Mouse (Mus musculus) CH12.LX (cell line): Measurements from ENCODE around the gene Ilvbl. TPM values are rescaled to one million over a fixed set of nuclear protein-coding genes. Genes with fewer than 3 reads are reported as not detected.
A peak's percentile ranks its signal among the peaks of the same experiment; 100 is the strongest.

Experiments used
- DNase-seq: peaks from one replicate; pipeline ENCODE4 v3.0.0-alpha.2; 2013; ENCODE audit errors: extremely low read depth
- H3K27ac ChIP-seq: 2 replicates; pipeline ENCODE4 v1.5.1; 2012; ENCODE audit warnings: low read depth, mild to moderate bottlenecking, control low read depth, moderate library complexity; ENCODE audit not compliant: insufficient read depth
- H3K27me3 ChIP-seq: replicated peaks from 2 replicates; pipeline ENCODE3; 2012; ENCODE audit warnings: inconsistent platforms
- H3K36me3 ChIP-seq, 2 experiments: replicated peaks in 1 of 2; 2 replicates each; pipeline versions ENCODE3 to v1.6.1; 2012; ENCODE audit warnings: inconsistent platforms in 1 of 2, low read length in 1 of 2, mild to moderate bottlenecking in 1 of 2, mixed read lengths in 1 of 2, moderate library complexity in 1 of 2; ENCODE audit not compliant: control insufficient read depth in 1 of 2, insufficient read depth in 1 of 2
- H3K4me1 ChIP-seq, 2 experiments: 2 replicates each; pipeline ENCODE4 v1.6.1; 2012; ENCODE audit warnings: inconsistent platforms in 1 of 2, moderate library complexity in 1 of 2; ENCODE audit not compliant: insufficient read depth in 2 of 2, control insufficient read depth in 1 of 2
- H3K4me2 ChIP-seq: 2 replicates; pipeline ENCODE4 v1.6.1; 2012; ENCODE audit warnings: low read depth, mild to moderate bottlenecking, control low read depth; ENCODE audit not compliant: poor library complexity, insufficient read depth, severe bottlenecking
- H3K4me3 ChIP-seq, 3 experiments: fragments of 150-350 bp in 1 of 3; sonication (generic) in 1 of 3; replicated peaks in 1 of 3; 2 replicates each; pipeline versions ENCODE3 to v1.5.1; 2011 to 2012; ENCODE audit warnings: low read depth in 2 of 3, low read length in 2 of 3, mild to moderate bottlenecking in 2 of 3, moderate library complexity in 2 of 3, control low read depth in 1 of 3, improper control_type of control experiment in 1 of 3, inconsistent platforms in 1 of 3, mixed read lengths in 1 of 3; ENCODE audit not compliant: poor library complexity in 1 of 3
- H3K79me2 ChIP-seq: replicated peaks from 2 replicates; pipeline ENCODE4 v1.6.1; 2012; ENCODE audit warnings: mild to moderate bottlenecking, moderate library complexity; ENCODE audit not compliant: control insufficient read depth, poor library complexity, insufficient read depth, severe bottlenecking; ENCODE audit errors: extremely low read depth
- H3K9ac ChIP-seq: 2 replicates; pipeline ENCODE4 v1.6.1; 2012; ENCODE audit warnings: low read depth, mild to moderate bottlenecking, control low read depth, moderate library complexity; ENCODE audit not compliant: insufficient read depth
- H3K9me3 ChIP-seq: replicated peaks from 2 replicates; pipeline ENCODE3; 2012; ENCODE audit warnings: low read length, inconsistent platforms, mixed read lengths
- BHLHE40 ChIP-seq: IDR thresholded peaks from 2 replicates; pipeline ENCODE4 v1.6.1; 2011; ENCODE audit warnings: mild to moderate bottlenecking, low read depth, low read length, improper control_type of control experiment
- CHD1 ChIP-seq: IDR thresholded peaks from 2 replicates; pipeline ENCODE4 v1.6.1; 2012; ENCODE audit warnings: low read depth, low read length, improper control_type of control experiment, inconsistent platforms
- CTCF ChIP-seq, 2 experiments: IDR thresholded peaks in 1 of 2; conservative IDR thresholded peaks in 1 of 2; 2 replicates each; pipeline ENCODE4 v1.5.1; 2011 to 2012; ENCODE audit warnings: low read depth in 2 of 2, low read length in 2 of 2, improper control_type of control experiment in 1 of 2, inconsistent platforms in 1 of 2, mild to moderate bottlenecking in 1 of 2, moderate library complexity in 1 of 2
- E2F4 ChIP-seq: IDR thresholded peaks from 2 replicates; pipeline ENCODE4 v1.6.1; 2011; ENCODE audit warnings: low read depth, low read length, improper control_type of control experiment; ENCODE audit not compliant: insufficient replicate concordance
- ELF1 ChIP-seq: IDR thresholded peaks from 2 replicates; pipeline ENCODE4 v1.6.1; 2014; ENCODE audit warnings: low read depth, mild to moderate bottlenecking, inconsistent platforms, low read length, improper control_type of control experiment
- EP300 ChIP-seq: IDR thresholded peaks from 2 replicates; pipeline ENCODE4 v1.6.1; 2011; ENCODE audit warnings: low read length, improper control_type of control experiment
- HCFC1 ChIP-seq: IDR thresholded peaks from 2 replicates; pipeline ENCODE4 v1.6.1; 2012; ENCODE audit warnings: low read depth, mild to moderate bottlenecking, inconsistent platforms, low read length, improper control_type of control experiment
- JUN ChIP-seq: IDR thresholded peaks from 2 replicates; pipeline ENCODE4 v1.6.1; 2011; ENCODE audit warnings: low read depth, mild to moderate bottlenecking, low read length, improper control_type of control experiment, moderate library complexity; ENCODE audit not compliant: insufficient read depth
- JUND ChIP-seq: conservative IDR thresholded peaks from 2 replicates; pipeline ENCODE4 v1.6.1; 2011; ENCODE audit warnings: low read depth, low read length, improper control_type of control experiment
- MXI1 ChIP-seq: IDR thresholded peaks from 2 replicates; pipeline ENCODE4 v1.6.1; 2011; ENCODE audit warnings: mild to moderate bottlenecking, low read depth, low read length, improper control_type of control experiment
- MYC ChIP-seq: IDR thresholded peaks from 2 replicates; pipeline ENCODE4 v1.6.1; 2011; ENCODE audit warnings: low read depth, mild to moderate bottlenecking, improper control_type of control experiment, low read length
- NELFE ChIP-seq: IDR thresholded peaks from 2 replicates; pipeline ENCODE4 v1.6.1; 2011; ENCODE audit warnings: low read depth, low read length, improper control_type of control experiment
- RAD21 ChIP-seq: IDR thresholded peaks from 2 replicates; pipeline ENCODE4 v1.6.1; 2011; ENCODE audit warnings: low read depth, mild to moderate bottlenecking, low read length, improper control_type of control experiment, moderate library complexity
- SMC3 ChIP-seq: IDR thresholded peaks from 2 replicates; pipeline ENCODE4 v1.6.1; 2011; ENCODE audit warnings: low read depth, low read length, improper control_type of control experiment
- TBP ChIP-seq: conservative IDR thresholded peaks from 2 replicates; pipeline ENCODE4 v1.6.1; 2011; ENCODE audit warnings: low read depth, low read length, improper control_type of control experiment
- UBTF ChIP-seq: IDR thresholded peaks from 2 replicates; pipeline ENCODE4 v1.6.1; 2012; ENCODE audit warnings: low read depth, mild to moderate bottlenecking, inconsistent platforms, low read length, improper control_type of control experiment, moderate library complexity
- USF1 ChIP-seq: IDR thresholded peaks from 2 replicates; pipeline ENCODE4 v1.6.1; 2014; ENCODE audit warnings: low read depth, mild to moderate bottlenecking, inconsistent platforms, low read length, improper control_type of control experiment
- ZC3H11A ChIP-seq: IDR thresholded peaks from 2 replicates; pipeline ENCODE4 v1.6.1; 2012; ENCODE audit warnings: low read depth, mild to moderate bottlenecking, inconsistent platforms, low read length, improper control_type of control experiment
- ZMIZ1 ChIP-seq: IDR thresholded peaks from 2 replicates; pipeline ENCODE4 v1.6.1; 2012; ENCODE audit warnings: low read depth, mild to moderate bottlenecking, inconsistent platforms, low read length, improper control_type of control experiment
- ZNF384 ChIP-seq: IDR thresholded peaks from 2 replicates; pipeline ENCODE4 v1.6.1; 2012; ENCODE audit warnings: low read depth, low read length, improper control_type of control experiment, inconsistent platforms
- dilution Hi-C: fragments of 300-500 bp; cut with MboI; formaldehyde crosslinking; loops from 2 replicates; pipeline ENCODE4 v1.14.3; 2020; ENCODE audit warnings: low sequenced_read_pairs; ENCODE audit not compliant: extremely low pct_unique_long_range_greater_than_20kb, extremely low pct_ligation_motif_present
- in situ Hi-C: fragments of 300-500 bp; cut with MboI; formaldehyde crosslinking; loops from 3 replicates; pipeline ENCODE4 v1.14.3; 2019; ENCODE audit warnings: low sequenced_read_pairs, low pct_ligation_motif_present, low pct_unique_long_range_greater_than_20kb, mixed read lengths
- polyA plus RNA-seq: library from polyadenylated mRNA; unstranded; fragments of >175 nt; gene quantifications from 2 replicates; pipeline ENCODE4 v1.2.1, GENCODE M21; 2012; ENCODE audit warnings: low read depth; ENCODE audit not compliant: insufficient read length
- total RNA-seq, 2 experiments: library from RNA; depleted of rRNA; stranded (reverse); fragments of 300-350 nt in 1 of 2; fragments of >200 nt in 1 of 2; gene quantifications; 2 replicates each; pipeline ENCODE4 v1.2.3; 2012 to 2014

Ilvbl gene
- total and polyA plus RNA-seq, 3 experiments: 11.7 to 21.2 (median 20.5) TPM

DNA sequence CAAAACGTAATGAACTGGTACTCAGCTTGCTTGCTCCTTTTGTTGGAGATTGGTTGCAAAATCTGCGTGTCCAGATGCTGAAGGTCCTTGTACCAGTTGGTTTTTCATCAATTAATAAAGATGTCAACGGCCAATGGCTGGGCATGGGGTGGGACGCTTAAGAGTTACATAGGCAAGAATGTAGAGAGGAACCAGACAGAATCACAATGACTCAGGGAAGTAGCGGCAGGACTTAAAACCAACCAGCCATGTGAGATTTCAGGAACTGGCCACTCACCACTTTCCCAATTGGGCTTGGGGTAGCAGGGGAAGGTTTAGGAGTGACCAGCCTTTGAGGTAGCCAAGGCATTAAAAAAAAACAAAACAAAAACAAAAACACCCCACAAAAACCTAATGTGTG lies 25.7 kb downstream of the Ilvbl start:
- no peak for DNase-seq
- TF ChIP-seq EP300: no peak
- TF ChIP-seq ZMIZ1: no peak
- TF ChIP-seq ELF1: no peak
- TF ChIP-seq BHLHE40: no peak
- no peak for TF ChIP-seq RAD21
- TF ChIP-seq ZC3H11A: no peak
- TF ChIP-seq UBTF: no peak
- no peak for TF ChIP-seq JUN
- TF ChIP-seq NELFE: no peak
- TF ChIP-seq HCFC1: no peak
- no peak for TF ChIP-seq JUND

DNA sequence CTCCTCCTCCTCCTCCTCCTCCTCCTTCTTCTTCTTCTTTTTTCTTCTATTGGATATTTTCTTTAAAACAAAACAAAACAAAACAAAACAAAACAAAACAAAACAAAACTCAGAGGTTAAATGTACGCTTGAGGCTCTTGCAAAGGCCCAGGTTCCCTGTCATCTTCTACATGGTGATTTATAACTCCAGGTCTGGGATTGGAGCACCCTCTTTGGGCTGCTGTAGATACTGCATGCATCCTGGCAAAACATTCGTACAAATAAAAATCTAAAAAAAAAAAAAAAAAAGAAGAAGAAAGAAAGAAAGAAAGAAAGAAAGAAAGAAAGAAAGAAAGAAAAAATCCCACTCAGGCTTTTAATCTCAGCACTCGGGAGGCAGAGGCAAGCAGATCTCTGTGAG lies 30.9 kb downstream of the Ilvbl start:
- H3K9ac ChIP-seq: no peak overlapping the region
- in situ Hi-C loops (no loop called here), dilution Hi-C loops (no loop called here)
- H3K4me3 ChIP-seq: no peak overlapping the region
- TF ChIP-seq SMC3 (peak; percentile 41), USF1 (no peak), CHD1 (no peak), ZNF384 (peak; percentile 85), MYC (no peak), MXI1 (no peak), TBP (no peak), E2F4 (no peak), RAD21 (peak; percentile 71), CTCF (conservative IDR thresholded peaks at IDR 0.05 in 1 of 2, IDR thresholded peaks at IDR 0.05 in 1 of 2; ENCODE audit: low read depth in 2 of 2, low read length in 2 of 2) (peak in 1 of 2 experiments; percentile 75; a peak in 2 of 4 replicates)
- H3K27me3 ChIP-seq: peaks cover 39% of the 10 kb centered on the region
- H3K36me3 ChIP-seq: no peaks in the 10 kb centered on the region
- no peak overlapping the region for H3K4me2 ChIP-seq
- H3K79me2 ChIP-seq: no peaks in the 10 kb centered on the region
- no peak overlapping the region for H3K27ac ChIP-seq
- no peaks in the 10 kb centered on the region for H3K9me3 ChIP-seq
- no peaks in the 10 kb centered on the region for H3K4me1 ChIP-seq
- DNase-seq: peak; percentile 35

More for the DNA sequence above, 25.7 kb downstream of the Ilvbl start:
- H3K27ac ChIP-seq: no peak overlapping the region
- H3K9me3 ChIP-seq: no peaks in the 10 kb centered on the region
- H3K4me1 ChIP-seq: 0 out of 4 replicates have a peak, but pooled peaks cover 0 to 3% of the 10 kb centered on the region in 2 experiments
- H3K27me3 ChIP-seq: peaks cover 53% of the 10 kb centered on the region
- H3K79me2 ChIP-seq: no peaks in the 10 kb centered on the region
- peak overlapping the region; percentile 56; the same call in 1 of the 2 replicates for H3K4me2 ChIP-seq
- no peaks in the 10 kb centered on the region for H3K36me3 ChIP-seq
- in situ Hi-C loops: loop anchor here (5.0 kb wide), 1 partner anchor 78 kb away; no protein-coding TSS in a partner anchor
- H3K4me3 ChIP-seq: no peak overlapping the region
- dilution Hi-C loops: no loop called here
- H3K9ac ChIP-seq: no peak overlapping the region
